Comparison of ENCODE assay signal across 8 mouse cellular contexts in genomic region chr5:75043011-75043445, GRCm38 (mm10). TPM values are rescaled to one million over a fixed set of nuclear protein-coding genes. Genes with fewer than 3 reads are reported as not detected.
DNase-seq lines count a peak whose midpoint lies in the region; ATAC-seq and TF ChIP-seq lines count a peak whose summit lies in the region.

No protein-coding gene starts in this region.

- no peaks in the 10 kb centered on the region for H3K27me3 ChIP-seq in kidney, adult 2 months (replicated peaks; ENCODE audit: control insufficient read depth, insufficient read depth, low read length)
- H3K27me3 ChIP-seq in heart, embryonic 15.5 days, result no peaks in the 10 kb centered on the region
- no peaks in the 10 kb centered on the region; the same call in 1 of the 2 replicates for H3K27me3 ChIP-seq in liver, embryonic 16.5 days (ENCODE audit: control insufficient read depth, insufficient read depth, low read depth, low read length)

- no peak for ATAC-seq in heart, embryonic 15.5 days (replicated peaks; ENCODE audit: insufficient number of reproducible peaks, insufficient read depth, low FRiP score, low read depth)
- no peak for ATAC-seq in liver, embryonic 16.5 days (ENCODE audit: low read depth)

- no peaks in the 10 kb centered on the region for H3K9me3 ChIP-seq in heart, embryonic 15.5 days (replicated peaks)
- no peaks in the 10 kb centered on the region for H3K9me3 ChIP-seq in liver, embryonic 16.5 days (replicated peaks; ENCODE audit: control insufficient read depth, low read length)

- no peak overlapping the region for H3K27ac ChIP-seq in kidney, adult 2 months (ENCODE audit: insufficient read depth, low read depth, low read length)
- H3K27ac ChIP-seq in heart, embryonic 15.5 days, result peak overlapping the region; percentile 89; the same call in 1 of the 2 replicates
- peak overlapping the region; percentile 90 for H3K27ac ChIP-seq in liver, embryonic 16.5 days (ENCODE audit: low read length)

- TF ChIP-seq CTCF in kidney, adult 2 months (conservative IDR thresholded peaks at IDR 0.05; ENCODE audit: insufficient read depth, insufficient read length, low read depth, low read length), result no peak

- H3K4me3 ChIP-seq in kidney, adult 2 months (ENCODE audit: insufficient read depth, low read depth, low read length), result peak overlapping the region; percentile 93
- H3K4me3 ChIP-seq in heart, embryonic 15.5 days, result peak overlapping the region; percentile 100
- peak overlapping the region; percentile 90 for H3K4me3 ChIP-seq in liver, embryonic 16.5 days (ENCODE audit: low read depth, low read length)

- DNase-seq in kidney, adult 2 months, result peak; percentile 14
- no peak for DNase-seq in kidney, postnatal 36 days
- peak; percentile 28 for DNase-seq in NIH3T3 (ENCODE audit: low read depth)
- DNase-seq in layer of hippocampus, postnatal 36 days, result no peak
- DNase-seq in right cerebral cortex, postnatal 4 days, result no peak
- no peak for DNase-seq in gastrocnemius, adult 18-20 months (ENCODE audit: low spot score)

- no peaks in the 10 kb centered on the region for H3K36me3 ChIP-seq in kidney, adult 2 months (ENCODE audit: control insufficient read depth, insufficient read depth, low read length)
- peaks cover 5% of the 10 kb centered on the region for H3K36me3 ChIP-seq in heart, embryonic 15.5 days
- peaks cover 4% of the 10 kb centered on the region; the same call in 1 of the 2 replicates for H3K36me3 ChIP-seq in liver, embryonic 16.5 days (ENCODE audit: control insufficient read depth, insufficient read depth)

- H3K4me2 ChIP-seq in heart, embryonic 15.5 days, result peak overlapping the region; percentile 68
- peak overlapping the region; percentile 70 for H3K4me2 ChIP-seq in liver, embryonic 16.5 days (ENCODE audit: low read depth, low read length)

- 24% methylated on average over 9 of the region's 9 CpGs for WGBS in kidney, adult 2 months
- WGBS in heart, embryonic 15.5 days, result 21% methylated on average over 9 of the region's 9 CpGs
- WGBS in liver, embryonic 16.5 days (ENCODE audit: insufficient replicate concordance), result 7% methylated on average over 9 of the region's 9 CpGs

- peak overlapping the region; percentile 99 for H3K9ac ChIP-seq in heart, embryonic 15.5 days
- peak overlapping the region; percentile 99 for H3K9ac ChIP-seq in liver, embryonic 16.5 days (ENCODE audit: low read depth, low read length)

- peaks cover 7% of the 10 kb centered on the region; the same call in 1 of the 2 replicates for H3K4me1 ChIP-seq in kidney, adult 2 months (ENCODE audit: control insufficient read depth, insufficient read depth, low read length)
- peaks cover 14% of the 10 kb centered on the region for H3K4me1 ChIP-seq in heart, embryonic 15.5 days (replicated peaks)
- H3K4me1 ChIP-seq in liver, embryonic 16.5 days (ENCODE audit: control insufficient read depth, low read depth, low read length), result peaks cover 9% of the 10 kb centered on the region

- no peak for TF ChIP-seq POLR2A in kidney, adult 2 months (IDR thresholded peaks at IDR 0.05; ENCODE audit: low read depth, low read length)

RNA-seq across cellular contexts. Expression of gene Chic2, which starts 1.5 kb away (rescaled TPM):
- polyA plus RNA-seq in kidney, adult 2 months (2012; rRNA removed), result 4.3 and 6.1 TPM in 2 replicates
- polyA plus RNA-seq in heart, embryonic 15.5 days (2015; fragmentation: Nextera tagmentation; extraction: Ambion mirVana), result 19.4 and 21.6 TPM in 2 replicates
- 13.2 and 15.1 TPM in 2 replicates for polyA plus RNA-seq in liver, embryonic 16.5 days (2015; fragmentation: Nextera tagmentation; extraction: Ambion mirVana)
- total RNA-seq in layer of hippocampus, postnatal 36 days (2021), result 10 to 100 TPM; 19.3 to 19.5 TPM
- 10 to 100 TPM; 10.3 to 12.3 TPM for total RNA-seq in gastrocnemius, adult 18-20 months (2021)

RNA-seq across cellular contexts. Expression of gene Gsx2, which starts 32.4 kb away (rescaled TPM):
- not detected in 2 replicates for polyA plus RNA-seq in kidney, adult 2 months (2012; rRNA removed)
- not detected in 2 replicates for polyA plus RNA-seq in heart, embryonic 15.5 days (2015; fragmentation: Nextera tagmentation; extraction: Ambion mirVana)
- polyA plus RNA-seq in liver, embryonic 16.5 days (2015; fragmentation: Nextera tagmentation; extraction: Ambion mirVana), result not detected in 2 replicates
- under 1 TPM in 1 of 2 experiments, not detected in 1; 0.76 TPM for total RNA-seq in layer of hippocampus, postnatal 36 days (2021)
- not detected for total RNA-seq in gastrocnemius, adult 18-20 months (2021)

Comparison
In these comparisons a context has a peak if more than half of its experiments do, and no peak if none do; other contexts are left out.
1. DNase-seq: peak in kidney, adult 2 months (single experiment) and NIH3T3 (single experiment); none in kidney, postnatal 36 days (0 of 2), layer of hippocampus, postnatal 36 days (0 of 2), right cerebral cortex, postnatal 4 days (single experiment) and gastrocnemius, adult 18-20 months (single experiment).
2. Peak in every context shown above with its lines, with median percentiles within 50 percentile points of each other: H3K4me3 ChIP-seq.